Mouse (Mus musculus): ENCODE results near the gene Tmem50b. TPM values are rescaled to one million over a fixed set of nuclear protein-coding genes. Genes with fewer than 3 reads are reported as not detected.
"Not testable (repeated sequence)": the region's sequence is repeated elsewhere in the genome, so short reads cannot be mapped to it uniquely, and the experiment has no call there.

The Tmem50b gene
- polyA plus RNA-seq (2014; fragmentation: Nextera tagmentation; extraction: Ambion mirVana) = 31.6 and 32.4 TPM in 2 replicates

DNA sequence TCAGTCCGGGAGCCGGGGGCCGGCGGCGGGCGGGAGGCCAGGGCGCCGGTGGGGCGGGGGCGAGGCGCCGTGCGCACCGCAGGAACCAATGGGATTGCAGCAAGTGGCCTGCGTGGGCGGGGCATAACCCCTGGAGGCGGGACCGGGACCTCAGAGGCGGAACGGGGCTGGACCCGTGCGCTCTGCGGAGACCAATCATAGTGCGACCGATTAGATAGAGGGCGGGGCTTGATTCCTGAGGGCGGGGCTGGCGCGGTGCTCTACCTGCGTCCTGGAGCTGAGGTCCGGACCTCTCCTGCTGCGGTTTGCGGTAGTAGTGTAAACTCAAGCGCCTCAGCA, at the start of gene Tmem50b:
Gene Tmem50b (minus strand): TSS at position 129 of the 339 bp plus-strand sequence.
- ATAC-seq (ENCODE audit: insufficient number of reproducible peaks, low FRiP score, low TSS enrichment, low read depth) (peak; percentile 99), DNase-seq (ENCODE audit: low spot score) (peak; percentile 98)
- 0 out of 2 replicates have a peak, but pooled peaks cover 2% of the 10 kb centered on the region for H3K4me1 ChIP-seq (ENCODE audit: control insufficient read depth, insufficient read depth, low read length)
- no peaks in the 10 kb centered on the region for H3K36me3 ChIP-seq (ENCODE audit: control insufficient read depth, insufficient read depth, low read length)
- no peaks in the 10 kb centered on the region for H3K27me3 ChIP-seq (ENCODE audit: control insufficient read depth, insufficient read depth, low read length)
- peak within 1 kb of the TSS; percentile 51 for H3K4me3 ChIP-seq (ENCODE audit: low read depth, low read length)
- WGBS = under 1% methylated on average over 34 of the region's 34 CpGs
- peak within 1 kb of the TSS; percentile 59 for H3K9ac ChIP-seq (ENCODE audit: low read length)
- peak within 1 kb of the TSS; percentile 90 for H3K4me2 ChIP-seq (ENCODE audit: low read depth, severe bottlenecking)
- H3K9me3 ChIP-seq (ENCODE audit: control insufficient read depth, low read length) = no peaks in the 10 kb centered on the region
- no peak within 1 kb of the TSS for H3K27ac ChIP-seq (replicated peaks; ENCODE audit: low read depth, low read length)

DNA sequence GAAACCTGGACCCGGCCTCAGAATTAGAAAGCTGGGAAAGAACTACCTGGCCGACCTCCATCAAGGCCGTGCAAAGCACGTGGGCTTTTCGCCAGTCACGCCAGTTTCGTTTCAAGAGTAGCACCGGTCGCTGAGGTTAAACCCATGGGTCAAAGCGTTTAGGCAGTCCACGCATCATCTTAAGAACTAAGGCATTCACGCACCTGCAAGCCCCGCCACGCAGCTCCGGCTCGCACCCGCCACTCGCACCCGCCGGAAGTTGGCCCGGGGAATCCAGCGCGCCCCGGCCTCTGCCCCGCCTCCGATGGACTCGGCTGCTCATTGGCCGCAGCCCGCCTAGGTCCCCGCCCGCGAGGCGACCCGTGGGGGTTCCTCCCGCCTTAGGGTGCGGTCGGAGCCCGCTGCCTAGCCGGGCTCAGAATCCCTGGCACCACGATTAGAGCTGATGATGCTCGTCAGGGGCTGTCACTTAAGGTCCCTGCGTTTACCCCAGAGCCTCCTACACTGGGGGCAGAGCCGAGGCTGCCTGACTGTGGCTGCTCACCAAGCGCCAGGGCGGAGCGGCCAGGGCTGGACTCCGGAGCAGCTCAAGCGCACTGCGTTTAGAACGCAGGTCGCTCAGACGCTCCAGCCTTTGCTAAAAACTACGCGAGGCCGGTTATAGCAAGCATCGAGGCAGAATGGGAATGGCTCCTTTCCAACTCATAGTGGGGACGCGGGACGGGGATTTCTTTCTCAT, 49.2 kb upstream of the Tmem50b start, which contains the start of gene Gart:
Gene Gart (minus strand): TSS at position 272 of the 739 bp plus-strand sequence.
- under 1% methylated on average over 59 of the region's 59 CpGs for WGBS
- 0 out of 2 replicates have a peak, but pooled peaks cover 3% of the 10 kb centered on the region for H3K4me1 ChIP-seq (ENCODE audit: control insufficient read depth, insufficient read depth, low read length)
- H3K27me3 ChIP-seq (ENCODE audit: control insufficient read depth, insufficient read depth, low read length) = no peaks in the 10 kb centered on the region
- ATAC-seq (ENCODE audit: insufficient number of reproducible peaks, low FRiP score, low TSS enrichment, low read depth) = peak; percentile 83
- H3K4me2 ChIP-seq (ENCODE audit: low read depth, severe bottlenecking) = peak within 1 kb of the TSS; percentile 79
- peaks cover 10% of the 10 kb centered on the region; the same call in 1 of the 2 replicates for H3K36me3 ChIP-seq (ENCODE audit: control insufficient read depth, insufficient read depth, low read length)
- peak; percentile 93 for DNase-seq (ENCODE audit: low spot score)
- peak within 1 kb of the TSS; percentile 85 for H3K9ac ChIP-seq (ENCODE audit: low read length)
- peak within 1 kb of the TSS; percentile 85 for H3K27ac ChIP-seq (replicated peaks; ENCODE audit: low read depth, low read length)
- peak within 1 kb of the TSS; percentile 76 for H3K4me3 ChIP-seq (ENCODE audit: low read depth, low read length)
- H3K9me3 ChIP-seq (ENCODE audit: control insufficient read depth, low read length) = no peaks in the 10 kb centered on the region

DNA sequence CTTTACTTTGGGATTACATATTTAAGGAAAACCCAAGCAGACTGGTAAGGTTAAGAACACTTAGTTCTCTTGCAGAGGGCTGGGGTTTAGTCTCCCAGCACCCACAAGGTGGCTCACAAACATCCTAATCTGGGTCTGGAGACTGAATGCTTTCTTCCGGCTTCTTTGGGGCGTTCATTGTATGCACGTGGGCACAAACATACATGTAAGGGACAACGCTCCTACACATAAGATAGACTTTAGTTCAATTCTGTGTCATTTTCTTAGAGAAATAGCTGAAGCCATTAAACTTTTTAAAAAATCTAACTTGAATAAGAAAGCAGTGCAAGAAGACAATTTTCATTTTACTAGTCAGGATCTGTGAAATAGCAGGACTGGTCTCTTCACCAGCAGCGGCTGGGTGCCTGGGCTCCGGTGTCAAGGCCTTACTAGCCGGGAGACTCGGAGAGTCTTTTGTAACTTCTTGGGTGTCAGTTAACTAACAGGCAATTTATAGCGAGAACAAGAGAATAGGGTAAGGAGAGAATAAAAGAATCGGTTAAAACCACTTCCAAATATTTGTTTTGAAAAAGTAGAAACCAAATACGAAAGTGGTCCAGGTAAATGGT, 48.5 kb upstream of the Tmem50b start:
- Histone ChIP-seq H3K9me3 (ENCODE audit: control insufficient read depth, low read length) (no peaks in the 10 kb centered on the region), H3K4me1 (ENCODE audit: control insufficient read depth, insufficient read depth, low read length) (0 out of 2 replicates have a peak, but pooled peaks cover 3% of the 10 kb centered on the region), H3K9ac (ENCODE audit: low read length) (peak overlapping the region; percentile 65), H3K27me3 (ENCODE audit: control insufficient read depth, insufficient read depth, low read length) (no peaks in the 10 kb centered on the region), H3K4me2 (ENCODE audit: low read depth, severe bottlenecking) (peak overlapping the region; percentile 79), H3K4me3 (ENCODE audit: low read depth, low read length) (peak overlapping the region; percentile 76), H3K27ac (replicated peaks; ENCODE audit: low read depth, low read length) (no peak overlapping the region), H3K36me3 (ENCODE audit: control insufficient read depth, insufficient read depth, low read length) (peaks cover 8% of the 10 kb centered on the region; the same call in 1 of the 2 replicates)
- 1% methylated on average over 11 of the region's 11 CpGs for WGBS
- DNase-seq (ENCODE audit: low spot score) (peak; percentile 39), ATAC-seq (ENCODE audit: insufficient number of reproducible peaks, low FRiP score, low TSS enrichment, low read depth) (no peak)

DNA sequence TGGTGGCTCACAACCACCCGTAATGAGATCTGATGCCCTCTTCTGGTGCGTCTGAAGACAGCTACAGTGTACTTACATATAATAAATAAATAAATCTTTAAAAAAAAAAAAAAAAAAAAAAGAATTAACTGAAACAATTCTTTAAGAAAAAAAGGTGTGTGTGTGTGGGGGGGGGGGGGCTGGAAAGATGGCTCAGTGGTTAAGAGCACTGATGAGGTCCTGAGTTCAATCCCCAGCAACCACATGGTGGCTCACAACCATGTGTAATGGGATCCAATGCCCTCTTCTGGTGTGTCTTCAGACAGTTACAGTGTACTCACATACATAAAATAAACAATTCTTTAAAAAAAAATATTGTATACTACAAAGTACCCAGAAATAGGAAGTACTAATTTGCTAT, 47.8 kb upstream of the Tmem50b start:
- H3K4me1 ChIP-seq (ENCODE audit: control insufficient read depth, insufficient read depth, low read length); H3K4me3 ChIP-seq (ENCODE audit: low read depth, low read length); DNase-seq (ENCODE audit: low spot score); H3K27ac ChIP-seq (replicated peaks; ENCODE audit: low read depth, low read length); ATAC-seq (ENCODE audit: insufficient number of reproducible peaks, low FRiP score, low TSS enrichment, low read depth); H3K9ac ChIP-seq (ENCODE audit: low read length); H3K36me3 ChIP-seq (ENCODE audit: control insufficient read depth, insufficient read depth, low read length); H3K27me3 ChIP-seq (ENCODE audit: control insufficient read depth, insufficient read depth, low read length); H3K9me3 ChIP-seq (ENCODE audit: control insufficient read depth, low read length); H3K4me2 ChIP-seq (ENCODE audit: low read depth, severe bottlenecking): not testable (repeated sequence)
- WGBS = no CpG with 5 or more reads among the region's 2 CpGs

DNA sequence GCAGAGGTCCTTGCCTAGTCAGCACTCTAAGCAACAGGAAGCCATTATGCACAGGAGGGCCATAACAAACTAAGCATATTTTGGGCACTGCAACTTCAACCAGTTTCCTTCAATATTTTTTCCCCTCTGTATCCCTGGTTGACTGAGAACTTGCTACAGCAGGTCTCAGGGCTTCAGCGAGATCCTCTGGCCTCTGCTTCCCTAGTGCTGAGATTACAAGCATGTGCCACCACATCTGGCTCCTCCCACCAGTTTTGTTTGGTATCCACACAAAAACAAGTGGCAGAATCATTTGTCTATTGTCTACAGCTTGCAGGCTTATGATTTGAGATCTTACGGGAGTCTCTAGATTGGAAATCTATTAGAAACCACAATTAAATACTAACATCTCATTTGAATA, 47.3 kb upstream of the Tmem50b start:
- Histone ChIP-seq H3K4me1 (ENCODE audit: control insufficient read depth, insufficient read depth, low read length) (0 out of 2 replicates have a peak, but pooled peaks cover 3% of the 10 kb centered on the region), H3K4me2 (ENCODE audit: low read depth, severe bottlenecking) (no peak overlapping the region), H3K9me3 (ENCODE audit: control insufficient read depth, low read length) (no peaks in the 10 kb centered on the region), H3K27me3 (ENCODE audit: control insufficient read depth, insufficient read depth, low read length) (no peaks in the 10 kb centered on the region), H3K9ac (ENCODE audit: low read length) (no peak overlapping the region), H3K36me3 (ENCODE audit: control insufficient read depth, insufficient read depth, low read length) (peaks cover 9% of the 10 kb centered on the region; the same call in 1 of the 2 replicates), H3K27ac (replicated peaks; ENCODE audit: low read depth, low read length) (no peak overlapping the region), H3K4me3 (ENCODE audit: low read depth, low read length) (no peak overlapping the region)
- WGBS = 82% methylated on average over 2 of the region's 2 CpGs
- DNase-seq (ENCODE audit: low spot score) = no peak
- ATAC-seq (ENCODE audit: insufficient number of reproducible peaks, low FRiP score, low TSS enrichment, low read depth) = no peak

DNA sequence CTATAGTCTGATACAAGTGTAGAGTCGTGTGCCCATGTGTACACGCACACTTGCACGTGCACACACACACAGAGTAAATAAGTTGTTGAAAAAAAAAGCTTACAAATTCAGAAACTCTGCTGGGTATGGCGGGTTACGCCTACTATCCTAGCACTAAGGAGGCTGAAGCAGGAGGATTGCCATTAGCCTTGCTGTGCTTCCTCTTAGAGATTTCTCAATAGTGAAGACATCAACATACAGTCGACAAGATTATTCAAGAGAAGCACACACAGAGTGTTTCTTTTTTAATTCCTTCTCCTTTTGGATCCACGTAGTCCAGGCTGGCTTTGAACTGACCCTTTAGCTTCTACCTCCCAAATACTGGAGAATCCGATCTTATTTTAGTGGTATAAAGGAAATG, 42.6 kb upstream of the Tmem50b start:
- Histone ChIP-seq H3K4me1 (ENCODE audit: control insufficient read depth, insufficient read depth, low read length) (no peaks in the 10 kb centered on the region), H3K27ac (replicated peaks; ENCODE audit: low read depth, low read length) (no peak overlapping the region), H3K27me3 (ENCODE audit: control insufficient read depth, insufficient read depth, low read length) (no peaks in the 10 kb centered on the region), H3K36me3 (ENCODE audit: control insufficient read depth, insufficient read depth, low read length) (peaks cover 27% of the 10 kb centered on the region), H3K4me3 (ENCODE audit: low read depth, low read length) (no peak overlapping the region), H3K4me2 (ENCODE audit: low read depth, severe bottlenecking) (no peak overlapping the region), H3K9ac (ENCODE audit: low read length) (no peak overlapping the region), H3K9me3 (ENCODE audit: control insufficient read depth, low read length) (no peaks in the 10 kb centered on the region)
- ATAC-seq (ENCODE audit: insufficient number of reproducible peaks, low FRiP score, low TSS enrichment, low read depth) (no peak), DNase-seq (ENCODE audit: low spot score) (no peak)
- 94% methylated on average over 8 of the region's 8 CpGs for WGBS

DNA sequence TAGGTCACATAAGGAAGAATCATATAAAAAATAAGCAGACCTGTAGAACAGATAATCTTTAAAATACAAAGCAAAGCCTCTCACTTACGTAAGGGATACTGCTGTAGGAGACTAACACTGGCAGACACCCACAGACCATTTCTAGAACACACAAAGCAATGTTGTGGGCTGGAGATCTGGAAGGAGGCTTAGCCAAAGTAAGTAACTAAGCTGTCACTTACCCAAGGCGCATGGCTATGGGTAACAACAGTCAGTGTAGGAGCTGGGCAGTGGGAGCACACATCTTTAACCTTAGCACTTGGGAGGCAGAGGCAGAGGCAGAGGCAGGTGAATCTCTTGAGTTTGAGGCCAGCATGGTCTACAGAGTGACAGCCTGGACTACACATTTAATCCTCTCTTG, 42.0 kb upstream of the Tmem50b start:
- Histone ChIP-seq H3K36me3 (ENCODE audit: control insufficient read depth, insufficient read depth, low read length) (peaks cover 30% of the 10 kb centered on the region), H3K4me2 (ENCODE audit: low read depth, severe bottlenecking) (no peak overlapping the region), H3K4me3 (ENCODE audit: low read depth, low read length) (no peak overlapping the region), H3K4me1 (ENCODE audit: control insufficient read depth, insufficient read depth, low read length) (no peaks in the 10 kb centered on the region), H3K9ac (ENCODE audit: low read length) (no peak overlapping the region), H3K9me3 (ENCODE audit: control insufficient read depth, low read length) (no peaks in the 10 kb centered on the region), H3K27me3 (ENCODE audit: control insufficient read depth, insufficient read depth, low read length) (no peaks in the 10 kb centered on the region), H3K27ac (replicated peaks; ENCODE audit: low read depth, low read length) (no peak overlapping the region)
- 92% methylated on average over 2 of the region's 2 CpGs for WGBS
- ATAC-seq (ENCODE audit: insufficient number of reproducible peaks, low FRiP score, low TSS enrichment, low read depth) (no peak), DNase-seq (ENCODE audit: low spot score) (no peak)

DNA sequence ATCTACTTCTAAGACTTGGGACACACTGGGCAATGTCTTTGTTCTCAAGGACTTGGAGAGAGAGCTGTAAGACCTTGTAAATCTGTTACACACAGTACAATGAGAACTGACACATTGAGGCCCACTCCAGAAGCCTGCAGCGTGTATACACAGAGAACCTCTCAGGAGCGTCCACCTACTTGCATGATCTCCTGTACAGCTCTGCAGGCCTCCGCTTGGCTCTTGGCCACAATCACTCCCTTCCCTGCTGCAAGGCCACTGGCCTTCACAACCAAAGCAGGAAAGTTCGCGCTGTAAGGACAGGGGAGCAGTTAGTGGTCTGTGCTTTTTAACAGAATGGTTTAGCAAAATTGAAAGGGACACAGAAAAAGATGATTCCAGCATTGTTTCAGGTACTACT, 41.6 kb upstream of the Tmem50b start:
- no peaks in the 10 kb centered on the region for H3K9me3 ChIP-seq (ENCODE audit: control insufficient read depth, low read length)
- H3K27me3 ChIP-seq (ENCODE audit: control insufficient read depth, insufficient read depth, low read length) = no peaks in the 10 kb centered on the region
- no peaks in the 10 kb centered on the region for H3K4me1 ChIP-seq (ENCODE audit: control insufficient read depth, insufficient read depth, low read length)
- WGBS = 96% methylated on average over 5 of the region's 5 CpGs
- H3K4me2 ChIP-seq (ENCODE audit: low read depth, severe bottlenecking) = no peak overlapping the region
- peaks cover 30% of the 10 kb centered on the region for H3K36me3 ChIP-seq (ENCODE audit: control insufficient read depth, insufficient read depth, low read length)
- no peak overlapping the region for H3K27ac ChIP-seq (replicated peaks; ENCODE audit: low read depth, low read length)
- no peak for DNase-seq (ENCODE audit: low spot score)
- no peak for ATAC-seq (ENCODE audit: insufficient number of reproducible peaks, low FRiP score, low TSS enrichment, low read depth)
- H3K9ac ChIP-seq (ENCODE audit: low read length) = no peak overlapping the region
- H3K4me3 ChIP-seq (ENCODE audit: low read depth, low read length) = no peak overlapping the region
